Mouse (Mus musculus): ENCODE measurements around the gene Ccdc54.

GRCm38 (mm10) chr16:50593361-50593760, 2.4 kb upstream of the Ccdc54 start:
- TF ChIP-seq CTCF (IDR thresholded peaks at IDR 0.05; ENCODE audit: insufficient read depth, low read length) (no peak), POLR2A (IDR thresholded peaks at IDR 0.05; ENCODE audit: borderline replicate concordance, extremely low read depth, low read depth, low read length) (no peak)
